ENCODE assay signal across 19 mouse cellular contexts in the genomic region with DNA sequence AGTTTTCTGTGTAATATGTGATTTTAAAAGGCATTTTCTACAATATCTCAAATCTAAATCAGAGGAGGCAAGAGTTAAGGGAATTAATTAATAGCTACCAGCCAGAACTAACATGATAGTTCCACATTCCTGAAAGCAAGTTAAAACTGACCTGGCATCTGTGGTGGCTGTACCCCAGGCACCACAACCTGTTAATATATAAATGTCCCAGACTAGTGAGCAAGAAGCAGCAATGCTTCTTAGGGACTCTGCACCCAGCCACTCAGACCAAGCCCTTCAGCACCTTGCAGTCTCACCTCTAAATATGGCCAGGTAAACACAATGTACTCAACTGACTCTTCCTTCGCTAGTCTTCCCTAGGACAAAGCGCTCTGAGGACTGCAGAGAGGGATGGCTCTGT.
DNase-seq lines count a peak whose midpoint lies in the region; ATAC-seq and TF ChIP-seq lines count a peak whose summit lies in the region.
"Had no signal": no experiment of that assay in that cellular context is flagged by ENCODE, and none has a peak within 500 bp of the region (broad histone marks: within the 10 kb centered on the region; RNA-seq: fewer than 3 reads in every experiment).

No protein-coding gene starts in this region.

- H3K27me3 ChIP-seq in heart, embryonic 14.5 days (ENCODE audit: control insufficient read depth, insufficient read depth, low read length) = no peaks in the 10 kb centered on the region
- H3K27me3 ChIP-seq in heart, embryonic 11.5 days (ENCODE audit: control insufficient read depth, insufficient read depth, low read length) = no peaks in the 10 kb centered on the region
- H3K27me3 ChIP-seq in kidney, adult 2 months (replicated peaks; ENCODE audit: control insufficient read depth, insufficient read depth, low read length) = no peaks in the 10 kb centered on the region
- no peaks in the 10 kb centered on the region for H3K27me3 ChIP-seq in kidney, embryonic 14.5 days (ENCODE audit: control insufficient read depth, insufficient read depth, low read length)
- H3K27me3 ChIP-seq in kidney, embryonic 16.5 days (ENCODE audit: insufficient read depth, low read length) = no peaks in the 10 kb centered on the region
- H3K27me3 ChIP-seq: embryonic facial prominence, embryonic 12.5 days; forebrain, embryonic 15.5 days had no signal

- TF ChIP-seq POLR2A in kidney, adult 2 months (IDR thresholded peaks at IDR 0.05; ENCODE audit: low read depth, low read length) = no peak

- H3K9me3 ChIP-seq in heart, embryonic 14.5 days (ENCODE audit: control insufficient read depth, low read length) = no peaks in the 10 kb centered on the region
- no peaks in the 10 kb centered on the region for H3K9me3 ChIP-seq in heart, embryonic 11.5 days (replicated peaks; ENCODE audit: control insufficient read depth, low read length)
- no peaks in the 10 kb centered on the region for H3K9me3 ChIP-seq in kidney, embryonic 14.5 days (ENCODE audit: control insufficient read depth, low read length)
- H3K9me3 ChIP-seq in kidney, embryonic 16.5 days (ENCODE audit: low read length) = 0 out of 2 replicates have a peak, but pooled peaks cover 3% of the 10 kb centered on the region
- H3K9me3 ChIP-seq: embryonic facial prominence, embryonic 12.5 days; forebrain, embryonic 15.5 days had no signal

- H3K36me3 ChIP-seq in heart, embryonic 14.5 days (ENCODE audit: control insufficient read depth, insufficient read depth, low read length) = peaks cover 46% of the 10 kb centered on the region
- H3K36me3 ChIP-seq in heart, embryonic 11.5 days (ENCODE audit: control insufficient read depth, insufficient read depth, low read length) = peaks cover 4% of the 10 kb centered on the region; the same call in 1 of the 2 replicates
- no peaks in the 10 kb centered on the region for H3K36me3 ChIP-seq in kidney, adult 2 months (ENCODE audit: control insufficient read depth, insufficient read depth, low read length)
- H3K36me3 ChIP-seq in kidney, embryonic 14.5 days (ENCODE audit: control insufficient read depth, insufficient read depth, low read length) = peaks cover 13% of the 10 kb centered on the region; the same call in 1 of the 2 replicates
- H3K36me3 ChIP-seq in kidney, embryonic 16.5 days (ENCODE audit: insufficient read depth, low read length) = peaks cover 31% of the 10 kb centered on the region
- H3K36me3 ChIP-seq: forebrain, embryonic 15.5 days had no signal

- 67% methylated on average over 2 of the region's 2 CpGs for whole genome bisulfite sequencing in heart, embryonic 14.5 days
- 94% methylated on average over 2 of the region's 2 CpGs for WGBS in heart, embryonic 11.5 days (ENCODE audit: insufficient replicate concordance)
- 63% methylated on average over 2 of the region's 2 CpGs for WGBS in kidney, adult 2 months
- WGBS in kidney, embryonic 14.5 days = 96% methylated on average over 2 of the region's 2 CpGs
- WGBS in kidney, embryonic 16.5 days = 88% methylated on average over 2 of the region's 2 CpGs

- no peak overlapping the region for H3K4me3 ChIP-seq in heart, embryonic 14.5 days (ENCODE audit: control insufficient read depth in 1 of 2, insufficient read depth in 1 of 2, low read depth in 1 of 2, low read length in 2 of 2)
- no peak overlapping the region for H3K4me3 ChIP-seq in heart, embryonic 11.5 days (ENCODE audit: low read depth, low read length)
- no peak overlapping the region for H3K4me3 ChIP-seq in kidney, adult 2 months (ENCODE audit: insufficient read depth, low read depth, low read length)
- no peak overlapping the region for H3K4me3 ChIP-seq in kidney, embryonic 14.5 days (ENCODE audit: low read length)
- no peak overlapping the region for H3K4me3 ChIP-seq in kidney, embryonic 16.5 days (ENCODE audit: low read length)
- H3K4me3 ChIP-seq: embryonic facial prominence, embryonic 12.5 days; forebrain, embryonic 15.5 days had no signal

- H3K9ac ChIP-seq in heart, embryonic 14.5 days (ENCODE audit: low read length) = no peak overlapping the region
- H3K9ac ChIP-seq in heart, embryonic 11.5 days (ENCODE audit: low read depth, low read length) = no peak overlapping the region
- no peak overlapping the region for H3K9ac ChIP-seq in kidney, embryonic 14.5 days (ENCODE audit: low read depth, low read length)
- H3K9ac ChIP-seq in kidney, embryonic 16.5 days (replicated peaks; ENCODE audit: low read length) = no peak overlapping the region
- H3K9ac ChIP-seq: embryonic facial prominence, embryonic 12.5 days; forebrain, embryonic 15.5 days; hindbrain, embryonic 14.5 days had no signal

- DNase-seq in kidney, adult 2 months = peak; percentile 48
- peak; percentile 16 to 60 for DNase-seq in kidney, postnatal 25 days
- DNase-seq in adrenal gland, postnatal 4 days (ENCODE audit: low spot score in 2 of 2) = no peak
- no peak for DNase-seq in thymus, postnatal 36 days
- DNase-seq: adrenal gland, adult 8-10 months; adrenal gland, postnatal 36 days; cerebellum, adult 11 months; cerebellum, adult 8-10 months; cerebellum, postnatal 14 days; gastrocnemius, postnatal 36 days; heart, adult 18-20 months; heart, postnatal 10 days had no signal

- no peak for TF ChIP-seq CTCF in kidney, adult 2 months (conservative IDR thresholded peaks at IDR 0.05; ENCODE audit: insufficient read depth, insufficient read length, low read depth, low read length)

- peaks cover 11 to 20% of the 10 kb centered on the region in 2 experiments for H3K4me1 ChIP-seq in heart, embryonic 14.5 days (ENCODE audit: control insufficient read depth in 2 of 2, insufficient read depth in 2 of 2, low read length in 2 of 2)
- H3K4me1 ChIP-seq in heart, embryonic 11.5 days (ENCODE audit: control insufficient read depth, insufficient read depth, low read length) = peaks cover 21% of the 10 kb centered on the region
- peaks cover 4% of the 10 kb centered on the region; the same call in 1 of the 2 replicates for H3K4me1 ChIP-seq in kidney, adult 2 months (ENCODE audit: control insufficient read depth, insufficient read depth, low read length)
- H3K4me1 ChIP-seq in kidney, embryonic 14.5 days (ENCODE audit: control insufficient read depth, insufficient read depth, low read length) = peaks cover 8% of the 10 kb centered on the region; the same call in 1 of the 2 replicates
- peaks cover 13% of the 10 kb centered on the region; the same call in 1 of the 2 replicates for H3K4me1 ChIP-seq in kidney, embryonic 16.5 days (ENCODE audit: insufficient read depth, low read length)
- H3K4me1 ChIP-seq: embryonic facial prominence, embryonic 12.5 days had no signal

- no peak overlapping the region for H3K4me2 ChIP-seq in heart, embryonic 14.5 days (ENCODE audit: low read length)
- H3K4me2 ChIP-seq in heart, embryonic 11.5 days = no peak overlapping the region
- H3K4me2 ChIP-seq in kidney, embryonic 14.5 days (replicated peaks; ENCODE audit: low read depth, low read length) = no peak overlapping the region
- H3K4me2 ChIP-seq in kidney, embryonic 16.5 days (replicated peaks; ENCODE audit: low read depth, low read length) = no peak overlapping the region
- H3K4me2 ChIP-seq: embryonic facial prominence, embryonic 12.5 days; forebrain, embryonic 15.5 days; hindbrain, embryonic 14.5 days had no signal

- ATAC-seq in heart, embryonic 14.5 days (ENCODE audit: insufficient number of reproducible peaks, insufficient read depth, low FRiP score, low read depth) = no peak
- ATAC-seq in heart, embryonic 11.5 days (replicated peaks; ENCODE audit: insufficient number of reproducible peaks, low FRiP score, low TSS enrichment) = no peak
- ATAC-seq in kidney, embryonic 14.5 days (ENCODE audit: low FRiP score, low TSS enrichment) = no peak
- peak; percentile 80 for ATAC-seq in kidney, embryonic 16.5 days (ENCODE audit: low FRiP score, low TSS enrichment)
- ATAC-seq: forebrain, embryonic 15.5 days had no signal

- peak overlapping the region; percentile 28 to 52; a peak in 3 of 4 replicates for H3K27ac ChIP-seq in heart, embryonic 14.5 days (replicated peaks in 1 of 2; ENCODE audit: control insufficient read depth in 1 of 2, insufficient read depth in 1 of 2, low read depth in 2 of 2, low read length in 2 of 2)
- H3K27ac ChIP-seq in heart, embryonic 11.5 days (ENCODE audit: low read depth, low read length) = no peak overlapping the region
- peak overlapping the region; percentile 77 for H3K27ac ChIP-seq in kidney, adult 2 months (ENCODE audit: insufficient read depth, low read depth, low read length)
- H3K27ac ChIP-seq in kidney, embryonic 14.5 days (ENCODE audit: low read depth, low read length) = no peak overlapping the region
- H3K27ac ChIP-seq in kidney, embryonic 16.5 days (ENCODE audit: low read length) = peak overlapping the region; percentile 81
- H3K27ac ChIP-seq: embryonic facial prominence, embryonic 12.5 days; forebrain, embryonic 15.5 days; hindbrain, embryonic 14.5 days had no signal

Comparison
In these comparisons a context has a peak if more than half of its experiments do, and no peak if none do; other contexts are left out.
1. H3K27ac ChIP-seq: peak in heart, embryonic 14.5 days (2 of 2), kidney, adult 2 months (single experiment) and kidney, embryonic 16.5 days (single experiment); none in heart, embryonic 11.5 days (single experiment) and kidney, embryonic 14.5 days (single experiment).
2. DNase-seq: peak in kidney, adult 2 months (single experiment) and kidney, postnatal 25 days (2 of 2); none in adrenal gland, postnatal 4 days (0 of 2) and thymus, postnatal 36 days (0 of 2).